Mouse (Mus musculus) hindbrain, postnatal 0 days (tissue): ENCODE data around the gene Tuba1a. TPM values are rescaled to one million over a fixed set of nuclear protein-coding genes. Genes with fewer than 3 reads are reported as not detected.

ENCODE experiments used
- ATAC-seq: fragments of 200-750 bp; cut with Nextera tagmentation; 2 replicates; pipeline ENCODE4 v1.8.0; 2017; ENCODE audit warnings: mild to moderate bottlenecking, moderate TSS enrichment, moderate library complexity
- DNase-seq: peaks from one replicate; pipeline ENCODE4 v3.0.0-alpha.2; 2015; ENCODE audit warnings: low spot score
- H3K27ac ChIP-seq: fragments of 300-500 bp; sonication (generic); 2 replicates; pipeline ENCODE4 v1.5.1; 2014; ENCODE audit warnings: mild to moderate bottlenecking
- H3K27me3 ChIP-seq: fragments of 300-500 bp; sonication (generic); 2 replicates; pipeline ENCODE4 v1.6.1; 2014; ENCODE audit warnings: low read length, mixed read lengths; ENCODE audit not compliant: insufficient read depth
- H3K36me3 ChIP-seq: fragments of 300-500 bp; sonication (generic); 2 replicates; pipeline ENCODE4 v1.6.1; 2014; ENCODE audit warnings: low read length, mixed read lengths; ENCODE audit not compliant: insufficient read depth
- H3K4me1 ChIP-seq: fragments of 300-500 bp; sonication (generic); 2 replicates; pipeline ENCODE4 v1.6.1; 2014; ENCODE audit warnings: antibody characterized with exemption, low read length, mixed read lengths; ENCODE audit not compliant: insufficient read depth
- H3K4me2 ChIP-seq: fragments of 300-500 bp; sonication (generic); 2 replicates; pipeline ENCODE4 v1.6.1; 2014; ENCODE audit warnings: low read depth, mild to moderate bottlenecking, low read length, moderate library complexity, mixed read lengths
- H3K4me3 ChIP-seq: fragments of 300-500 bp; sonication (generic); 2 replicates; pipeline ENCODE4 v1.5.1; 2014; ENCODE audit warnings: low read length
- H3K9ac ChIP-seq: fragments of 300-500 bp; sonication (generic); replicated peaks from 2 replicates; pipeline ENCODE4 v1.6.1; 2014; ENCODE audit warnings: mild to moderate bottlenecking, low read length, moderate library complexity, mixed read lengths
- H3K9me3 ChIP-seq: fragments of 300-500 bp; sonication (generic); 2 replicates; pipeline ENCODE4 v1.6.1; 2016; ENCODE audit warnings: low read length, mixed read lengths
- CTCF ChIP-seq: IDR thresholded peaks from 2 replicates; pipeline ENCODE4 v1.5.1; 2016; ENCODE audit warnings: antibody characterized with exemption, control low read depth, low read depth
- WGBS: fragments of 180-500 bp; shearing (Covaris S2); extraction: QIAGEN DNeasy Blood & Tissue Kit; methylation state at CpG from one replicate; pipeline ENCODE4 v1.1.7; 2014; 5-methylcytosine and 5-hydroxymethylcytosine counted together
- polyA plus RNA-seq: library from polyadenylated mRNA; unstranded; fragments of >200 nt; fragmentation: Nextera tagmentation; extraction: Ambion mirVana; gene quantifications from 2 replicates; pipeline ENCODE4 v1.2.1, GENCODE M21; 2015
- total RNA-seq: library from RNA; depleted of rRNA; stranded (reverse); fragments of >200 nt; gene quantifications from 2 replicates; pipeline ENCODE4 v1.2.3, GENCODE M21; 2014

Gene Tuba1a
- total and polyA plus RNA-seq, 2 experiments from 2014 or later, result 12,500 to 19,179 TPM

DNA sequence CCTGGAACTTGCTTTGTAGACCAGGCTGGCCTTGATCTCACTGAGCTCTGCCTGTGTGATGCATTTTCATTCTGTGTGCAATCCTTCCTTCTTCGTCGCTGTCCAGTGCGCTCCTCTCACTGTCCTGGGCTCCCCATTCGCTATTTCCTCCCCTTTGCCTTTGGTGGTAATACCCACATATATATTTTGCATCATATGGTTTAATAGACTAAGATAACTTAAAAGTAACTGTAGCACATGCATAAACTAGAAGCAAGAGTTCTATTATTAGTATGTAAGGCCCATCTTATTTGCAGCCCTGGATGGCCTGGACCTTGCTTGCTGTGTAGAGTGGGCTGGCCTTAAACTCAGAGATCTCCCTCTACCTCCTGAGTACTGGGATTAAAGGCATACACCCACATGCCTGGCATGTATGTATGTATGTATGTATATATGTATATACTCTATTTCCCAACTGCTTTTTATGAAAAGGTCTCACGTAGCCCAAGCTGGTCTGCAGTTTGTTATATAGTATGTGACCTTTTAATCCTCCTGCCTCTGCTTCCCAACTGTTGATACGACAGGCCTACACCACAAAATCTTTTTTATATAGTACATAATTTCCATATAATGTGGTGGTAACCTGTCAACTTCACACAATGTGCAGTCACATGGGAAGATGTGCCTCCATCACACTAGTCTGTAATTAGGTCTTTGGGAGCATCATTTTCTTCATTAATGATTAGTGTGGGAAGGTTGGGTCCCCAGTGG lies 4.5 kb downstream of the Tuba1a start:
- peak overlapping the region; percentile 32 for H3K4me3 ChIP-seq
- H3K4me1 ChIP-seq, result no peaks in the 10 kb centered on the region
- H3K9ac ChIP-seq, result peak overlapping the region; percentile 51
- no peaks in the 10 kb centered on the region for H3K9me3 ChIP-seq
- DNase-seq (peak; percentile 39), ATAC-seq (no peak)
- no peaks in the 10 kb centered on the region; the same call in 1 of the 2 replicates for H3K36me3 ChIP-seq
- peak overlapping the region; percentile 45; the same call in 1 of the 2 replicates for H3K27ac ChIP-seq
- 33% methylated on average over 6 of the region's 6 CpGs for WGBS
- no peaks in the 10 kb centered on the region for H3K27me3 ChIP-seq
- TF ChIP-seq CTCF, result no peak
- peak overlapping the region; percentile 65 for H3K4me2 ChIP-seq

- Histone ChIP-seq H3K9ac (no peak overlapping the region), H3K27me3 (no peaks in the 10 kb centered on the region), H3K36me3 (no peaks in the 10 kb centered on the region; the same call in 1 of the 2 replicates), H3K4me3 (no peak overlapping the region), H3K9me3 (no peaks in the 10 kb centered on the region), H3K4me1 (no peaks in the 10 kb centered on the region), H3K27ac (peak overlapping the region; percentile 41; the same call in 1 of the 2 replicates), H3K4me2 (peak overlapping the region; percentile 65; the same call in 1 of the 2 replicates)
- ATAC-seq (no peak), DNase-seq (peak; percentile 23)
- TF ChIP-seq CTCF, result no peak
These were observed 5.1 kb downstream of the Tuba1a start for GRCm38 (mm10) chr15:98948382-98948781.

DNA sequence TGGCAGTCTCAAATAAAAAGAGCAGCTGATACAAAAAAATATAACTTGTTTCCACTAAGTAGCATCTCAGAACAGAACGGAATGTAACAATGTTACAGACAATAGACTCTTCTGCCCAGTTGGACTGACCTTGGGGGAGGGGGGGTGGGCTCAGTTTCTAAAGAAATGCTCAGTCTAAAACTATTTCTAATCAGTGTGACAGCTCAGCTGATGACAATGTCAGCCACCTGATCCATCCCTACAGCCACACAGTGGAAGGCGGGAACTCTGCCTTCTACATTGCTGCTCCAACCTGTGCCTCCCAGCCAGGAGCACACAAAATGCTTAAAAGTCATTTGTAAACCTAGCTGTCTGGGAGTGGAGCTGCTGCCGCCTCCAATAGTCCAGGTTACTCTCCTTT lies 5.6 kb downstream of the Tuba1a start:
- Histone ChIP-seq H3K4me2 (peak overlapping the region; percentile 65; the same call in 1 of the 2 replicates), H3K9ac (no peak overlapping the region), H3K27me3 (no peaks in the 10 kb centered on the region), H3K4me3 (no peak overlapping the region), H3K9me3 (no peaks in the 10 kb centered on the region), H3K27ac (peak overlapping the region; percentile 41; the same call in 1 of the 2 replicates), H3K36me3 (no peaks in the 10 kb centered on the region; the same call in 1 of the 2 replicates), H3K4me1 (no peaks in the 10 kb centered on the region)
- TF ChIP-seq CTCF, result no peak
- WGBS, result 19% methylated on average over 3 of the region's 3 CpGs
- ATAC-seq, result no peak
- DNase-seq, result peak; percentile 33

DNA sequence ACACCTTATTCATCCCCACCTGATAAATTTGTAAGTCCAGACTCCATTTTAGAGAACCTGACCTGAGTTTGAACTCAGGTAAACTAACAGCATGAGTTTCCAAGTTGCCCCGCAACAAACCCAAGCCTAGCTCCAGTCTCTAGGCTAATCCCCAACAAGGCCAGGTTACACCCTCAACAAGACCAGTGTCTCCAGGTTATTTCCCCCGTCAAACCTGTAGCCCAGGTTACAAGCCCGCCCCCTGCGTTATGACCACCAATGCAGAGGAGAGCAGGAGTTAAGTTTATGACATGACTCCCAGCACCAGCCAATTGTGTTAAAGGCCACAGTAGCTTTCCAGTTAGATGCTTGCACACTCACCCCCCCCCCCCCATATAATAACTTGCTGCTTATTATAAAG lies 10.4 kb downstream of the Tuba1a start:
- no peaks in the 10 kb centered on the region for H3K4me1 ChIP-seq
- H3K4me3 ChIP-seq, result no peak overlapping the region
- ATAC-seq (no peak), DNase-seq (no peak)
- TF ChIP-seq CTCF, result no peak
- H3K27me3 ChIP-seq, result no peaks in the 10 kb centered on the region
- no peaks in the 10 kb centered on the region for H3K9me3 ChIP-seq
- H3K4me2 ChIP-seq, result no peak overlapping the region
- 78% methylated on average over 4 of the region's 4 CpGs for WGBS
- H3K36me3 ChIP-seq, result no peaks in the 10 kb centered on the region
- no peak overlapping the region for H3K9ac ChIP-seq
- H3K27ac ChIP-seq, result no peak overlapping the region

GRCm38 (mm10) chr15:98942081-98942480 lies 11.4 kb downstream of the Tuba1a start:
- DNase-seq (peak; percentile 63), ATAC-seq (no peak)
- no peaks in the 10 kb centered on the region for H3K36me3 ChIP-seq
- H3K4me1 ChIP-seq, result no peaks in the 10 kb centered on the region
- no peak overlapping the region for H3K4me2 ChIP-seq
- H3K4me3 ChIP-seq, result no peak overlapping the region
- H3K9ac ChIP-seq, result no peak overlapping the region
- TF ChIP-seq CTCF, result no peak
- WGBS, result 54% methylated on average over 4 of the region's 4 CpGs
- 0 out of 2 replicates have a peak overlapping the region, but pooled peaks have one; percentile 15 for H3K27ac ChIP-seq
- no peaks in the 10 kb centered on the region for H3K27me3 ChIP-seq
- no peaks in the 10 kb centered on the region for H3K9me3 ChIP-seq

GRCm38 (mm10) chr15:98941539-98941938 lies 12.0 kb downstream of the Tuba1a start:
- no peak for ATAC-seq

GRCm38 (mm10) chr15:98940816-98941215 lies 12.7 kb downstream of the Tuba1a start:
- Histone ChIP-seq H3K4me1 (no peaks in the 10 kb centered on the region), H3K36me3 (no peaks in the 10 kb centered on the region), H3K27ac (peak overlapping the region; percentile 45), H3K4me2 (no peak overlapping the region), H3K9ac (no peak overlapping the region), H3K9me3 (no peaks in the 10 kb centered on the region), H3K4me3 (no peak overlapping the region), H3K27me3 (no peaks in the 10 kb centered on the region)
- no peak for ATAC-seq
- 44% methylated on average over 10 of the region's 10 CpGs for WGBS
- peak; percentile 58 for DNase-seq
- no peak for TF ChIP-seq CTCF

More at GRCm38 (mm10) chr15:98941539-98941938, 12.0 kb downstream of the Tuba1a start:
- Histone ChIP-seq H3K9ac (no peak overlapping the region), H3K27me3 (no peaks in the 10 kb centered on the region), H3K4me2 (no peak overlapping the region), H3K36me3 (no peaks in the 10 kb centered on the region), H3K4me1 (no peaks in the 10 kb centered on the region), H3K27ac (no peak overlapping the region), H3K9me3 (no peaks in the 10 kb centered on the region), H3K4me3 (no peak overlapping the region)
- no peak for TF ChIP-seq CTCF
- no peak for DNase-seq
- WGBS, result 85% methylated on average over 2 of the region's 2 CpGs
